Mouse (Mus musculus): ENCODE results near the gene Mroh9. TPM values are rescaled to one million over a fixed set of nuclear protein-coding genes. Genes with fewer than 3 reads are reported as not detected.

Gene Mroh9
- total and polyA plus RNA-seq, 2 experiments from 2014 or later, result not detected

DNA sequence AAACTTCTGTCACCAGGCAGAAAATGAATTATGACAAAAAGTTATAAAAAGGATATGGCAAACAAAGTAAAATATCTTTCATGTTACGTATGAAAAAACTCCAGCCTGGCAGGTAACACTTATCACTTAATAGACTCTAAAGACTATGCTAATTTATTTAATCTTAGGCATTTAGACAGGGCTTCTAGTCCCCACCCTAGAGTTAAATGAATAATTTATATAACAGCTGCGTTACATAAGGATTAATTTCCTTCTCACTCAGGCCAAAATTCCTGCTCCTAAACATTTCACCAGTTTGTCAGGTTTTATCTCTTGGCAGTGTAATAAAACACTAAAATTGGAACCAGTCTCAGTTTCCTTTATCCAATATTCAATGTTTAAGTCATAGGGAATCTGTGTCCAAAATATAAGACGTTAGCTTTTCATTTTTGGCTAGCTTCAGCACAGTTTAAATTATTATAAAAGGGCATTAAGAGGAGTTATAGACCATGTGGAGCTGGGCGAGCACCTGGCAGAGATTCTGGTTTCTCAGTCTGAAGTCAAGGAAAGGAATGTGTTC, 84.1 kb downstream of the Mroh9 start:
- no peak overlapping the region for H3K27ac ChIP-seq (ENCODE audit: low read depth)
- H3K36me3 ChIP-seq (replicated peaks; ENCODE audit: control insufficient read depth, insufficient read depth, low read length), result no peaks in the 10 kb centered on the region
- H3K4me1 ChIP-seq (ENCODE audit: control insufficient read depth, insufficient read depth), result no peaks in the 10 kb centered on the region
- H3K4me2 ChIP-seq (ENCODE audit: low read depth, low read length), result no peak overlapping the region
- no peak for DNase-seq (ENCODE audit: low spot score)
- WGBS, result 56% methylated on average over 4 of the region's 4 CpGs
- H3K9ac ChIP-seq (replicated peaks; ENCODE audit: low read depth, low read length), result no peak overlapping the region
- H3K9me3 ChIP-seq (replicated peaks; ENCODE audit: control insufficient read depth, low read length), result no peaks in the 10 kb centered on the region
- TF ChIP-seq EP300 (IDR thresholded peaks at IDR 0.05; ENCODE audit: low read depth) (no peak), CTCF (IDR thresholded peaks at IDR 0.05; ENCODE audit: low read depth) (no peak)
- H3K27me3 ChIP-seq (ENCODE audit: control insufficient read depth, insufficient read depth, low read length), result no peaks in the 10 kb centered on the region
- no peak overlapping the region for H3K4me3 ChIP-seq (ENCODE audit: low read depth, low read length)
- no peak for ATAC-seq (ENCODE audit: insufficient read depth, low read depth)

DNA sequence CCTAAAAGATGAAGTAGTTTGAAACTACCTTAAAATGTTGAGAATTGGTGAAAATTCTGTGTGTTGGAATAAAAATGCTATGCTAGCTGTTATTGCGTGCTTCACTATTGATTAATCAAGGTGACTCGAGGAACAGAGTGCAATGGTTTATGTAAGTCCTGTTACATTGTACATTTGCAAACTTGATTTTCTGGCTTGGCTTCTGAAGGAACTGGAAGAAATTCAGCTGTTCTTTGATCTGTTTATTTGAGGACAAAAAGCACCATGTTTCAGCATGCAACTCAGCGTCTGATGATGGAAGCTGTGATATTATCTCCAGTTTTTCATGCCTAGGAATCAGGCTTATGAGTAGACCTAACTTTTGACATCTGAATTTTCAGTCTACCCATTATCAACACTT, 97.9 kb downstream of the Mroh9 start:
- DNase-seq (ENCODE audit: low spot score) (no peak), ATAC-seq (ENCODE audit: insufficient read depth, low read depth) (no peak)
- no peaks in the 10 kb centered on the region for H3K4me1 ChIP-seq (ENCODE audit: control insufficient read depth, insufficient read depth)
- H3K36me3 ChIP-seq (replicated peaks; ENCODE audit: control insufficient read depth, insufficient read depth, low read length), result no peaks in the 10 kb centered on the region
- H3K4me3 ChIP-seq (ENCODE audit: low read depth, low read length), result no peak overlapping the region
- H3K27ac ChIP-seq (ENCODE audit: low read depth), result no peak overlapping the region
- H3K9ac ChIP-seq (replicated peaks; ENCODE audit: low read depth, low read length), result no peak overlapping the region
- TF ChIP-seq EP300 (IDR thresholded peaks at IDR 0.05; ENCODE audit: low read depth) (no peak), CTCF (IDR thresholded peaks at IDR 0.05; ENCODE audit: low read depth) (no peak)
- H3K4me2 ChIP-seq (ENCODE audit: low read depth, low read length), result no peak overlapping the region
- 70% methylated on average over 3 of the region's 3 CpGs for WGBS
- no peaks in the 10 kb centered on the region for H3K27me3 ChIP-seq (ENCODE audit: control insufficient read depth, insufficient read depth, low read length)
- H3K9me3 ChIP-seq (replicated peaks; ENCODE audit: control insufficient read depth, low read length), result no peaks in the 10 kb centered on the region

DNA sequence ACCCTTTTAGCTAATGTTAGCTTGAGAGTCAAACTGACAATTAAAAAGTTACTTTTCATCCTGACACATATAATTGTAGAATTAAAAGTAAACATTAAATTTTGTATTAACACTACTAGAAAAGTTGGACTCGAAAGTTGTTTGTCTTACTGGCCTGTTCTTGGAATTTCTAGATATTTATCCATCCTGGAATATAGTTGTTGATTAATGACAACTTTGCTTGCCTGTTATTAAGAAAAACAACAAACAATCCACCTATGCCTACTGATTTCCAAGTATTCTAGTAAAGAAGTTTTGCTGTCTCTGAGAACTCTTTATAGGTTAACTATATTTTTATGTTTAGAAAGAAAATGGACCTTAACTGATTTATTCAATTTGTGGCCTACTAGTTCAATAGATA, 98.7 kb downstream of the Mroh9 start:
- no peak overlapping the region for H3K27ac ChIP-seq (ENCODE audit: low read depth)
- no peak for DNase-seq (ENCODE audit: low spot score)

DNA sequence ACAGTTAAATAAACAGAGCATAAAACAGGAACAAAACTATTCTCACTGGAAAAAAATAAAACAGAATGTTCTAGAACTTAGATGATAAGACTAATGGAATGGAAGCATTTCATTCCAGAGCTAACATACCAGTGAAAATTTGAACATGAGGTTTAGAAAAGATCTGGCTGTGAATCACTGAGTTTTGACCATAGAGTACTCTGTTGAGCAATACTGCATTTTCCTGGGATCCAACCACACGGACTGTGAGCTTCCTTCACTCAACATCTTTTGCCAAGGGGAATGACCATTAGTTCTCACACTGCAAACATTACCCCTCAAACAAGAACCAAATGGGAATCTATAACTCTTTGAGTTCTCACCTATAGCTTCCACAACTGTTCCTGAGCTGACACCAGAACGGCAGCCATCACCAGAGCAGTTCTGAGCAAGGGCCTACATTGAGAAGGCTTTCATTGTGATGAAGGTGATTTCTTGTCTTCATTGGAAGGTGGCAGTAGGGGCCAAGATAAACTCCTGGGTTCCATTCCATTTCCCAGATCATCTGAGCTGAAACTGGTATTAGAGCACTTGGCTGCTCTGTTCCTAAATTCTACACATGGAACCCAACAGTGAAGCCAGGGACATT, 99.2 kb downstream of the Mroh9 start:
- DNase-seq (ENCODE audit: low spot score) (no peak), ATAC-seq (ENCODE audit: insufficient read depth, low read depth) (no peak)
- no peaks in the 10 kb centered on the region for H3K36me3 ChIP-seq (replicated peaks; ENCODE audit: control insufficient read depth, insufficient read depth, low read length)
- H3K27ac ChIP-seq (ENCODE audit: low read depth), result no peak overlapping the region
- H3K27me3 ChIP-seq (ENCODE audit: control insufficient read depth, insufficient read depth, low read length), result no peaks in the 10 kb centered on the region
- WGBS, result 78% methylated on average over 2 of the region's 2 CpGs
- no peak overlapping the region for H3K4me3 ChIP-seq (ENCODE audit: low read depth, low read length)
- H3K9me3 ChIP-seq (replicated peaks; ENCODE audit: control insufficient read depth, low read length), result no peaks in the 10 kb centered on the region
- H3K9ac ChIP-seq (replicated peaks; ENCODE audit: low read depth, low read length), result no peak overlapping the region
- no peak overlapping the region for H3K4me2 ChIP-seq (ENCODE audit: low read depth, low read length)
- H3K4me1 ChIP-seq (ENCODE audit: control insufficient read depth, insufficient read depth), result no peaks in the 10 kb centered on the region
- TF ChIP-seq CTCF (IDR thresholded peaks at IDR 0.05; ENCODE audit: low read depth) (no peak), EP300 (IDR thresholded peaks at IDR 0.05; ENCODE audit: low read depth) (no peak)

More for the DNA sequence above, 98.7 kb downstream of the Mroh9 start:
- H3K4me2 ChIP-seq (ENCODE audit: low read depth, low read length), result no peak overlapping the region
- H3K4me1 ChIP-seq (ENCODE audit: control insufficient read depth, insufficient read depth), result no peaks in the 10 kb centered on the region
- H3K27me3 ChIP-seq (ENCODE audit: control insufficient read depth, insufficient read depth, low read length), result no peaks in the 10 kb centered on the region
- ATAC-seq (ENCODE audit: insufficient read depth, low read depth), result no peak
- no peaks in the 10 kb centered on the region for H3K36me3 ChIP-seq (replicated peaks; ENCODE audit: control insufficient read depth, insufficient read depth, low read length)
- 79% methylated on average over 1 of the region's 1 CpGs for WGBS
- H3K4me3 ChIP-seq (ENCODE audit: low read depth, low read length), result no peak overlapping the region
- H3K9me3 ChIP-seq (replicated peaks; ENCODE audit: control insufficient read depth, low read length), result no peaks in the 10 kb centered on the region
- no peak for TF ChIP-seq EP300 (IDR thresholded peaks at IDR 0.05; ENCODE audit: low read depth)
- H3K9ac ChIP-seq (replicated peaks; ENCODE audit: low read depth, low read length), result no peak overlapping the region

DNA sequence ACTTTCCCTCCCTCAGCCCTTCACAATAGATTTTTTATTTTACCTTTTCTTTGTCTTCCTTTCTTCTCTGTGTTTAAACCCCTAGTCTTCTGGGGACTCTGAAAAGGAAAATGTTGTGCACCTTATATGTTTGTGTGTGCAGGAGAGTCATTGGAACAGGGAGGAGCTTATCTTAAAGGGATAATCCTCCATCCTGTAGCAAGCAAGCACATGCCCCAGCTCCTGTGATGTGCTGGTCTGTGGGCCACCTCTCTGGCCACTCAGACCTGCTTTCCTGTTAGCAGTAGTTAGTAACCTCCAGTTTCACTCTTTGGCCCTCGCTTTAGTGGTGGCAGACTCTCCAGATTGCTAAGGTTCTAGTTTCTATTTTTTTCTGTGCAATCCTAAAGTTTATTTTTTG, 101.0 kb downstream of the Mroh9 start, which contains the start of gene Fmo3:
Gene Fmo3, minus strand, starts transcription at position 101 of the 400 bp plus-strand sequence.
- DNase-seq (ENCODE audit: low spot score) (no peak), ATAC-seq (ENCODE audit: insufficient read depth, low read depth) (no peak)
- Histone ChIP-seq H3K4me3 (ENCODE audit: low read depth, low read length) (no peak within 1 kb of the TSS), H3K9ac (replicated peaks; ENCODE audit: low read depth, low read length) (no peak within 1 kb of the TSS), H3K27me3 (ENCODE audit: control insufficient read depth, insufficient read depth, low read length) (no peaks in the 10 kb centered on the region), H3K4me2 (ENCODE audit: low read depth, low read length) (no peak within 1 kb of the TSS), H3K36me3 (replicated peaks; ENCODE audit: control insufficient read depth, insufficient read depth, low read length) (no peaks in the 10 kb centered on the region), H3K27ac (ENCODE audit: low read depth) (no peak within 1 kb of the TSS), H3K4me1 (ENCODE audit: control insufficient read depth, insufficient read depth) (no peaks in the 10 kb centered on the region), H3K9me3 (replicated peaks; ENCODE audit: control insufficient read depth, low read length) (no peaks in the 10 kb centered on the region)
- 56% methylated on average over 1 of the region's 1 CpGs for WGBS
- TF ChIP-seq EP300 (IDR thresholded peaks at IDR 0.05; ENCODE audit: low read depth), result no peak

Other genes with a start within 250 kb of the Mroh9 start
- gene Fmo1, start 219.1 kb downstream of the Mroh9 start, total RNA-seq (2014; rRNA removed; ENCODE audit: low replicate concordance), result 18.6 and 37.3 TPM in 2 replicates
- 12.8 and 17.0 TPM in 2 replicates for gene Fmo1, start 219.1 kb downstream of the Mroh9 start, polyA plus RNA-seq (2015; fragmentation: Nextera tagmentation; extraction: Ambion mirVana)
- gene Fmo2, start 186.9 kb downstream of the Mroh9 start, total RNA-seq (2014; rRNA removed; ENCODE audit: low replicate concordance), result 2.5 and 4.5 TPM in 2 replicates
- gene Fmo2, start 186.9 kb downstream of the Mroh9 start, polyA plus RNA-seq (2015; fragmentation: Nextera tagmentation; extraction: Ambion mirVana), result 4.9 and 7.3 TPM in 2 replicates
- gene Fmo6, start 148.2 kb downstream of the Mroh9 start, total RNA-seq (2014; rRNA removed; ENCODE audit: low replicate concordance), result not detected in 2 replicates
- not detected in 2 replicates for gene Fmo6, start 148.2 kb downstream of the Mroh9 start, polyA plus RNA-seq (2015; fragmentation: Nextera tagmentation; extraction: Ambion mirVana)
- gene Fmo3, start 101.1 kb downstream of the Mroh9 start, total RNA-seq (2014; rRNA removed; ENCODE audit: low replicate concordance), result not detected in 2 replicates
- gene Fmo3, start 101.1 kb downstream of the Mroh9 start, polyA plus RNA-seq (2015; fragmentation: Nextera tagmentation; extraction: Ambion mirVana), result not detected in 2 replicates
- gene Prrx1, start 228.0 kb upstream of the Mroh9 start, total RNA-seq (2014; rRNA removed; ENCODE audit: low replicate concordance), result 7.1 and 10.3 TPM in 2 replicates
- gene Prrx1, start 228.0 kb upstream of the Mroh9 start, polyA plus RNA-seq (2015; fragmentation: Nextera tagmentation; extraction: Ambion mirVana), result 10.5 and 10.9 TPM in 2 replicates